Mouse (Mus musculus) layer of hippocampus, postnatal 14 days (tissue): ENCODE measurements at regions not wholly inside any gene's neighbourhood (a gene's known extent, or its start where the extent isn't known, plus 50 kb on each side); places are given as distances from the start of the nearest gene placed in this dataset.

Experiments used
- DNase-seq, 2 experiments: peaks; one replicate each; pipeline ENCODE4 v3.0.0; 2021 to 2022; ENCODE audit warnings: low spot score in 2 of 2, mixed read lengths in 1 of 2

DNA sequence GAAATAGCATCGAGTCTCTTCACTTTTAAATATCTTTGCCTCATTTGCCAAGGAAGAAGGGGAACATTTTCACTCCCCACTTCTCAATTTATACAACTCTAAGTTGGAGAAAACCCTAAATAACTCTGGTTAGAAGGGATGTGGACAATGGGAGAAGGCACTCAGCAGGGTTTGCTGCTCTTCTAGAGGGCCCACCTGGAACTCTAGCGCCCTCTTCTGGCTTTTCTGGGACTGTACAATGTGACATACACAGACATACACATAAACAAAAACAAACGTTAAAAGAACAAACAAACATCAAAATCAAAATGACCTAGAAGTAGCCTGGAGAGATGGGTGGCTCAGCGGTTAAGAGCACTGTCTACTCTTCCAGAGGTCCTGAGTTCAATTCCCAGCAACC is 103.0 kb downstream of the Tpra1 start:
- DNase-seq, result no peak

DNA sequence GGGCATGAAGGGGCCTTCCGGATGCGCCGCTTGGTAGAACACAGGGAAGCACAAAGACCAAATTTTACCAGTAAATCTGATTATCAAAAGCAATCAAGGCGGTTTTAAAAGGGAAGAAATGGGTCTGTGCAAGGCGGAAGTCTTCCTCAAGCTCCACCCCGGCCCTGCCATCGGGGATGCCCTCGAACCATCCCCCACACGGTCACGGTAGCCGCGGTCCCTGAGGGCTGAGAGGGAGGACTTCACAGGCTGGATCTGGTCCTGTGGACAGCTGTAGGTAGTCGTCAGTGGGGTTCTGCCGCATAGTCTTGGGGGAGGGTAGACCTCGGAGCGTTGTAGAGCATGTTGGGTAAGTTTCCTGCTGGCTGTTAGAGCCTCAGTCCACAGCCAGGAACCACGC is 104.9 kb downstream of the Tpra1 start:
- no peak for DNase-seq

DNA sequence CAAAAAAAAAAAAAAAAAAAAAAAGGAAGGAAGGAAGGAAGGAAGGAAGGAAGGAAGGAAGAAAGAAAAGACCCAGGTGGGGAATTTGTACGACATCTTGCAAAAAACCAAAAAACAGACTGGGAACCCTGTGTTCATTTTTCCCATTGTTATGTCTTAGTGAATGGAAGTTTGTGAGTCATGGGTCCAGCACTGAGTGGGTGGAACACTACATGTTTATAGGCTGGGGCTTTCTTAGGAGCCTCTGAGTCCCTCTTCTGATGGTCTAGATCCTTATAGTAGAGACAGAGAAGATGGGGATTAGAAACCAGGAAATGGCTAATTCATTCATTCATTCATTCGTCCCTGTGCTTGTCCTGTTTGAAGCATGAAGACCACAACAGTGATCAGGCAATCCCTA is 105.5 kb downstream of the Tpra1 start:
- DNase-seq, result no peak

DNA sequence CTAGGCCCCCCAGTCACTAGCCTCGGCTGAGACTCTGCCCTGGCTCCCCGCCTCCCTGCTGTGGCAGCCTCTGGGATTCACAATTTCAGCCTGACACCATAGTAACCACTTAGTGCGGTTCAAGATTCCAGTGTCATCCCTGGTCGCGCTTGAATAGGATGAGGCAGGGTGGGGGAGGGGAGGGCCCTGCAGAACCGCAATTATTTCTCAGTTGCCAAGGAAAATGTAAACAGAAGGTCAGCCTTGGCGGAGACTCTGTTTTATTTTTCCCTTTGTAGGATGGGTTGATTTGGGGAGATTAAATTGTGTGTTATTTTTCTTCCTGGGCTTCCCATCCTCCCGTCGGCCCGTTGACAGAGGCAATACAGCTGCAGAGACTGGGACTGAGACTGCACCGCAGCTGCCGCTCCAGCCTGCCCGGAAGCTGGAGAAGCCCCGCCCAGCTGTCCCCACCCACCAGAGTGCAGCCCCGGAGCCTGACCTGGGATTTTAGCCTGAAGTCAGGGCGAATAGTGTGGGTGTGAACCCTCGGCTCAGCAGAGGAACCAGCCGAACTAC is 106.6 kb downstream of the Tpra1 start:
- DNase-seq, result no peak

DNA sequence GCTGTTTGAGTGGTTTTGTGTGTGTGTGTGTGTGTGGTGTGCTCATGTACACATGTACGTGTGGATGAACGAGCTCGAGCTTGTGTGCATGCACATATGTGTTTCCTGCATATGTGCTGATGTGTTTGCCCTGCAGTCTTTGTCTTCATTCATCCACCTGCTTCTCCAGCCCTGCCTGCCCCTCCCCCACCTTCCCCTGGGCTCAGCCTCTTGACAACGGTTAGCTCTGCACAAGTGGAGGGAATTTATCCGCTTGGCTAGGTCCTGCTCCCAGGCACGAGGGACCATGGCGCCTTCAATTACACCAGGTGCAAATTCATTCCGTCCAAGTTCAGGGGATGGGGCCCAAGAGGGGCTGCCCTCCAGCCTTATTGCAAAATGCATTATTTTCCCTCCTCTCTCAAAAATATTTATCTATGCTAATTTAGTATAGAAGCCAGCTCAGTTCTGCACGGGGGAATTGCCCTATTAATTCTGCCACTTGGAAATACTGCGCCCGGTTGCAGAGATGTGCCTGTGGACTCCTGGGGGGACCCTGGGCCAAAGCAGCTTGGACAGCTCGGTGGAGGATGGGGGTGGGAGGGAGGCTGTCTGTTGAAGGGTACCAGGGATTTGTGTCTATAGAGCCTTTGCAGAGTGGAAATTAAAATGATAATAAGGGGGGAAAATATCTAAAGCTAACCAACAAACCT is 111.1 kb downstream of the Tpra1 start:
- no peak for DNase-seq

DNA sequence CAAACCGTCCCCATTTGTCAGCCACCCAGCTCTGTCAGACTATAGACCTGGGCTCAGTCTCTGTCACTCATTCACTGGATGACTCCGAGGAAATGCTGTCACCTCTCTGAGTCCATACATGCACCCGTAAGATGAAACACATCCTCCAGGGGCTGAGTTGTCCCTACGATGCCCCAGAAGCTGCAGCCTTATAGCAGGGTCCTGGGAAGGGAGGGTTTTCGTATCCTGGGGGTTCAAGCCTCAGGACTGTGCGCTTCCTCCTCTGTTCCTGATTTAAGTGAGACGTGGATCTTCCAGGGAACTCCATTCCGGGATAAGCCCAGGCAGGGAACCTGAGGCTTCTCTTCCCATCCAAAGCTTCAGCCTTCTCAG is 111.6 kb downstream of the Tpra1 start:
- DNase-seq, result no peak

DNA sequence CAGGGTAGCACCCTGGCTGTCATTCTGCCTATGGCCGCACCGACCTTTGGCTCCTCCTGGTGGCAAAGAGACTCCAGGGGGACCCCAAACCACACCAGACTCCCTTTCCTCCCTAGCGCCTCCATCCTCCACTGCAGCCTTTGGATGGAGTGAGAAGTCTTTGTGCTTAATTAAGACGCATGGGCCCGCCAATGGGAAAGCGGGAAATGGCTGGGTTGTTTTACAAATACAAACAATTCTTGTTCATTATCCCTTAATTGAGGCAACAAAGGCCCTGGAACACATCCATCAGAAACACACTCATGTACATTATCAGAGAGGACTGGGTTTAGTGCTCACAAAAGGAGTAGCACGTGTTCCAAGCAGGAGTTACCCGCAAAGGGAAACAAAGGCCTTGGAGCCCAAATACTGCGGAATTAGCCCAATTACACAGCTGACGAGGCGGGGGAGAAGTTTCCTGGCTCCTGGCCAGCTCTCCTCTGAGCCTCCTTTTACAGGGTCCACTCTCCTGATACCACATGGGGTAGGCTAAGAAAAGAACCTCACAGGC is 122.1 kb downstream of the Tpra1 start:
- peak in 1 of 2 experiments; percentile 34 for DNase-seq

DNA sequence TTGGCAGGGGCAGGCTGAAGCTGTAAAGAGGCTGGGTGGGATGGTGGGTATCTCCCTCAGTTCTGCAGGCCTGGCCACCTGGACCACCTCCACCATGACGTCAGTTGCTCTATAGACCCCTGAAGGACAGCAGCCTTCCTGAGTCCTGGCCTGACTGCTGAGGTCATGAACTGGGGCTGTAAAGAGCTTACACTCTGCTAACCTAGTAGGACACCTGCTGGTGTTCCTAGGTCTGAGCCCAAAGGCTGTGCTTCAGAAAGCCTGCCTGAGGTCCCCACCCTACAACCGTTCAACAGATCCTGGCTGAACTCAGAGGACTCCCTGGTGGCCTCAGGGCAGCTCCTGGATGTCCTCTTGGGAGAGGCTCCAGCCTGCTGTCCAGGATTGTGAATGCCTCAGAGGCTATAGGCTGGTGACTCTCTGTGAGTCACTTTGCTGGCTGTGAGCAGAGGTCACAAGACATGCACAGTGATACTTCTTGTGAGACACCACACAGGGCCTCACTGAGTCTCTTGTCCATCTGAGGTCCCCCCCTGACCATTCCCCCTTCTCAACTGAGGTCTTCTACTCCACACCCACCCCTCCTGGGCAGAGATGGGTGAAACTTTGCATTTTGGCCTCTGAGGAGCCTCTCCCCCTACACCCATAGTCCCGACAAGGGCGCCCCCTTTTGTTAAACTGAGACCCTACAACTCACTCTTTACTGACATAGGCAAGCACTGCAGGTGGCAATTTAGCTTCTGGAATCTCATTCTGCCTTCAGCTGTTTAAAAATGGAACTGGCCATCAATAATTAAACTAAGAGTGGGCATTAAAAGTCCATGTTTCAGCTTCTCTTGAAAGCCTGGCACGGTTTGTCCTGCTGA is 131.6 kb downstream of the Tpra1 start:
- no peak for DNase-seq

DNA sequence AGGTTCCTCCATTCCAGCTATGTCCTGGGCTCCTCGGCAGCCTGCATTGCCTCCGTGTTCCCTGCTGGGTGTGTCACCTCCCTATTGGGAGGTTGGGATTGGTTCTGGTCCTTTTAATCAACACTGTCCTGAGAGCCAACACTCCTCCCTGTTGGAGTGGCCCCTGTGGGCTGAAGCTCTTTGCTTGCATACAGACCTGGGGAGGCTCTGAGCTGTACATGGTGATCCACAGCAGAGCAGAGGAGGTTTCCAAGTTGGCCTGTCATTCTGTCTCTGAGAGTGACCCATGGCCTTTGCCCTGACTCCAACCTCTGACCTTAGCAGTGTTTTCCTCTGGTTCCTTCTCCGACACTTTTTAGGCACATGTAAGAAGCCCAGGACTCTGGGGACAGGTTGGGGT is 132.4 kb downstream of the Tpra1 start:
- DNase-seq, result no peak

DNA sequence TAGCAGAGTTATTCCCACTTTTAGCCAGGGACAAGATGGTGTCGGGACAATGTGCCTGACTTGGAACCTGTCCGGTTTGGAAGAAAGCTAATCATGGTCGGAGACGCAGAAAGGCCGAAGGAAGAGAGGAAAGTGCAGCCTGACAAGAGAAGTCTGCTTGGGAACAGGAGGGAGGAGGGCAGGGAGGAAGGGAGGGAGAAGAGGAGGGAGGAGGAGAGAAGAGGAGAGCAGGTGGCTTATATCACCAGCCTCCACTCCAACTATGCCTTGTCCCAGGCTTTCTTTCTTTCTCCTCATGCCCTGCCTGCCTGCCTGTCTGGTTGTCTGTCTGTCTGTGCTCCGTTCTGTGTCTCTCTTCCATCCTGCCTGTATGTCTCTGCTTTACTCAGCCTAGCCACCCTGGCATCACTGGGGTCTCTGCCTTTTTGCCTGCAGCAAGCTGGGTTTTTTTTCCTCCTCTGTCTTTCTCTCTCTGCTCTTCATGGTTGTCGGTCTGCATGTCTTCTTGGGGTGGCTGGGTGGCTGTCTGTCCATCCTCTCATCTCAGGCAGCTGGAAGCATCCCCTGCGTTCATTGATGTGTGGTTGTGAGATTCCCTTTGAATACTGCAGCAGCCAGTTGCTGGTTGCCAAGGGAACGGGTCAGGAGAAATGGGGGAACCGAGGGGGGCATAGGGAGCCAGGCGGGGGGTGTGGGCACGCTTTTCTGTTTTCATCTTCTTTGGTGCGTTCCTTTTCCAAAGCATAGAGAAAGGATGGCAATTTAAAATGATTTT is 133.2 kb downstream of the Tpra1 start:
- DNase-seq, result peak in 1 of 2 experiments; percentile 36

DNA sequence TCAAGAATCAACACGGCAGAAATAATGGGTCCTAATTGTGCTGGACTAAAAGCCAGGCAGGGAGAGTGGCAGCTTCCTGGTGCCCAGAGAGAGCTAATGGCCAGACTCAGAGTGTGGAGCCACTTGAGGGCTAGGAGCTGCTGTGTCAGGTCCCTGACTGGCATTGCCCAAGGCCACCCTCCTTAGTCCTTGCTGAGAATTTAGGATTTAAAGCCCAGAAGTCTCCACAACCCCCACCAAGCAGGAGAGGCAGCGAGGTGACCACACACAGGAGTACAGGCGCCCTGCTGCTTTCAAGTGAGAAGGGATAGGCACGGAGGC is 133.7 kb downstream of the Tpra1 start:
- no peak for DNase-seq

DNA sequence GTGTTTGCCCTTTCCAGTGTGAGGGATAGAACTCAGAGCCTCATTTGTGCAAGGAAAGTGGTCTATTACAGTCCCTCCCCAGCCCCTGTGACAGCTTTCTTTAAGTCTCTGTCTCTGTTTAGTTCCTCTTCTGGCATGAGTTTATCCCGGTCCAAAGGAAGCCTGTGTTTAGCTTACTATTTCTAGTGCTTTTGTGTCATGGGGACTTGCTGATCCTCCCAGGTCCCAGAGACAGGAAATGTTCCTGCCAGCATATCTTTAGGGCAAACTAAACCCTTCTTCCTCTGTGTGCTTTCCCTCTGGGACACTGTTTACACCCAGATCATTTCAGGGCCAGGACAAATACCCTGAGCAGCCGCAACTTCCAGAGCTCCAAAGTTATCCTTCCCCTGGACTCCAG is 135.3 kb downstream of the Tpra1 start:
- DNase-seq, result no peak

DNA sequence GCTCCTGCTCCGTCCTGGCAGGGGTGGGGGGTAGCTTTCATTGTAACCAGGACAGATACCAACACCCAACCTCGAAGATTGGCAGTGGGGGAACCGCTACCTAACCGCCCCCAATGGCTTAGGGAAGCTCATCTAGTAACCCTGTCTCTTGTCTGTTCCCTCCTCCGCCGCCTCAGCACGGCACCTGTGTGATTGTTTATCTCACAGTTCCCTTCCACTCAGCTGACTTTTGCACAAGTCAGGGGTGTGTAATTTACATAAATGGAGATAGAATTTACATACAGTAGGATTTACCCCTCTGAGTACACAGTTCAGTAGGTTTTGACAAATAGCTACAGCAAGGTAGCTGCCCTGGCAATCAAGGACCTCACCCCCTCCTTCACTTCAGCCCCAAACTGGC is 135.8 kb downstream of the Tpra1 start:
- DNase-seq, result no peak

DNA sequence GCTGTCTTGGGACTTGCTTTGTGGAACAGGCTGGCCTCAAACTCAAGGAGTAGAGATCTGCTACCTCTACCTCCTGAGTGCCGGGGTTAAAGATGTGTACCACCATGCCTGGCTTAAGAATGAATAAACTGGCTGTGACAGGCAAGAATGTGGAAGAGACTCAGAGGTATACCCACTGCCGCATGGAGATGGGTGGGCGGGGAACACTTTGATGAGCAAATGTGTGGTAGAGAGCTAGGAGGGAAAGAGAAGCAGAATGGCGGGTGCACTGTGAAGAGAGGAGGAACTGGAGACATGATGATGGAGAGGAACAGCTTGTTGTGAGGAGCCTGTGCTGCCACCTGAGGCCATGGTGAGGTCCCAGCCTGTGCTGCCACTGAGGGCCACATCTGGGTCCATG is 138.9 kb downstream of the Tpra1 start:
- DNase-seq, result no peak

DNA sequence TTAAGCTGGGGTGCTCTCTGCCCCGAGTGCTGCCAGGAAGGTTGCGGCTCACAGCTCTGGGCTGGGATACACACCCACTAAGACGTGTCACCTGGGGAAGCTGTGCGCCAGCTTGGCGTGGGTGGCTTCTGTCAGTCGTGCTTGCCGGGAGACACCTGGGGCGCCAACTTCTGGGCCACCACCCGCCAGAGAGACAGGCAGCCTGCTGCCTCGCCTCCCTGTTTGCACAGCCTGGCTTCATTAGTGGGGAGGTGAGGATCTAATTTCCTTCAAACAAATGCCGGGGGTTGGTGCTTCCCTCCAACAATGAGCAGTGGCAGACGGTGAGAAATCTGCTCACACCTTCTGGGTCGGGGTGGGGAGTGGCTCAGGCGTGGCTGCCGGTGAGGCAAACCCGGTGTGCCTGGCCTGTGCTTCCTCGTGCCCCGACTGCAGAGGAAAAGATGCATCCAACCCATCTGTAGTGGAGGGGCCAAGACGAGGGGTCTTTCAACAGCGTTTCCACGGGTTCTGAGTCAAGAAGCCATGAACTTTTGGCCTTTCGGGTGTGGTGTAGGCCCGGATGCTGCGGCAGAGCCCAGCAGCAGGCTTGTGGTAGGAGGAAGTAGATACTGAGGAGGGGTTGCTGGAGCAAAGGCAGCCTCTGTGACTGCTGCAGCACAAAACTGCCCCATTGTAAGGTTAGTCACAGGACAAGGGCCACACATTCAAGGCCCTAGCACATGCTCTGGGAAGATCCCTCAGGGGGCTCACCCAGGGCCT is 140.6 kb downstream of the Tpra1 start:
- peak in 1 of 2 experiments; percentile 39 for DNase-seq

DNA sequence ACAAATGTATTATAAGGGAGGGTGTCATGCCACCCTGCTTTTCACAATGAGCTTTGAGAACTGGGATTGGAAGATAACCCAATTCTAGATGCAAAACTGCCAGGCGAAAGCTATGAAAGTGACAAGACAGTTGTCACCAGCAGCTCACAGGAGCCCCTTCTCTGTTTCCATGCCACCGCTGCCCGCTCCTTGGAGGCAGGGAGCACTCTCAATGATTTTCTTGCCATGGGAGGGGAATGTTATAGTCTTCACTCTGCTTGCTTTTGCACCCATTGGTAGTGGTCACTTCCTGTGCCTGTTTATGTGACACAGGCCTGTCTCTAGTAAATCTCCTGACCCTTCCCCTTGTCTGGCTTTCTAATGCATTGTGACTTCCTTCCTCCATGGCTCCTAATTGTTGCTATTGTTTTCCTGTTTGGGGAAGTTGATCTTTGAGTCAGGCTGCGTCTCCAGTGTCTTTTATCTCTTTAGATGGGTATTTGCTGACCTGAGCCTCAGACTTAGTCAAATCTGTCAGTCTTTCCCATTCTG is 143.4 kb downstream of the Tpra1 start:
- no peak for DNase-seq

DNA sequence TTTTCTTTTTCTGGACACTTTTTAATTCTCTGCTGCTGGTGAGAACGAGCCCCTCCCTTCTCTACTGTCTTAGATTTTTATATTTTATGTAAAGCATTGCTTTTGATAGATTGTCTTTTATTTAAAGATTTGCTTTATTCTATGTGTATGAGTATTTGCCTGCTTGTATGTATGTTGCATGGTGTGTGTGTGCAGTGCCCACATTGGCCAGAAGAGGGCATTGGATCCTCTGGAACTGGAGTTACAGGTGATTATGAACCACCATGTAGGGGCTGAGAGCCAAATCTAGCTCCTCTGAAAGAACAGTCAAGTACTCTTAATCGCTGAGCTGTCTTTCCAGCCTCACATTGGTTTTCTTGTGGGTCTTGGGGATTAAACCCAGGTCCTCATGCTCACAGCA is 144.4 kb downstream of the Tpra1 start:
- no peak for DNase-seq

DNA sequence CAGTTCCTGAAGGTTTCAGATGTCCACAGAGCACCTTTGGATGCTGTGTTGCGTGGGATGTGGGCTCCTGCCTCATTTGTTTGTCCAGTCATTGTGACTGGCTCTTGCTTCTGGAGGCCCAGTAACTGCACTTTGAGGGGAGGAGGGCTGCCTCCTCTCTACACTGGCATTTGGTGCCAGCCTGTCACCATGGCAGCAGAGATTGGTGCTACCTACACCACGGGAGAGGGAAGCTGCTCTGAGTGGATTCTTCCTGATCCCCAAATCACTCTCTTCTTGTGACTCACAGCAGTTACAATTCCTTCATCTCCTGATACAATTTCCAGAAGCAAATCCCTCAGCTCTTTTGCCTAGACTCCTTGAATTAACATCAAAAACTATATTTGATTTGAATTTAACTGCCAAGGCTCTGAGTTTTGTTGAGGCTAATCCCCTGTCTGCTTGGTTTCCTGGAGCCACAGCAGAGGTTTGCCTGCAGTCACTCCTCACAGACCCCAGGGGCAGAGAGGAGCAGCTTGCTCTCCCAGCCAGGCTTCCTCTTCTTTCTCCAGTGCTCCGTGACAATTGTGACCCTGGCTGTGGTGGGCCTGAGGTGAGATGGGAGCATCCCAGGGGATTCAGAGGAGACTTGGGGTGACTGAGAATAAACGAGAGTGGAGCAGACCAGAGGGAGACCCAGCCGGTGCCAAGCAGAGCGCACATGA is 145.7 kb downstream of the Tpra1 start:
- DNase-seq, result no peak

DNA sequence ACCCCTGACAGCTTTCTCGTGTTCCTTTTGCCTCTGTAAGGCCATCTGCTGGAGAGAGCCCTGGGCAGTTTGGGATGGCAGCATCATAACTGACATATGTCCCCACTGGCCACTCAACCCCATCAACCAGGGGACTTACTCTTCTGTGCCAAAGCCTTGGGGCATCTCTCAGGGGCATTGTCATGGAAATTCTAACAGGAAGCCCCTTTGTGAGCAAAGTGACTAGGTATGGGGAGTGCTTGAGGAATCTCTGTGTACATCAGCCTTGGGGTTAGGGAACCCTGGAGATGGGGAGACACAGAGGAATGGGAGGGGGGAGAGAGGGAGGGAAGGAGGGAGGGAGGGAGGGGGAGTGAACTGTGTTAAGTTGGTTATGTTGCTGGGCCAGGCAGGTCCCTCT is 147.2 kb downstream of the Tpra1 start:
- DNase-seq, result no peak
